Mouse (Mus musculus): ENCODE data around the gene Eif4ebp2.

The Eif4ebp2 gene

GRCm38 (mm10) chr10:61452645-61453044, at the start of gene Eif4ebp2:
TSS of gene Eif4ebp2 (minus strand) at chr10:61452661.
- peak; percentile 99 for DNase-seq

- DNase-seq = no peak
Observed at GRCm38 (mm10) chr10:61500756-61501155, 48.3 kb upstream of the Eif4ebp2 start.

GRCm38 (mm10) chr10:61499505-61500466, 47.3 kb upstream of the Eif4ebp2 start:
- DNase-seq = no peak

- DNase-seq = no peak
Observed at GRCm38 (mm10) chr10:61496231-61496630, 43.8 kb upstream of the Eif4ebp2 start.

- DNase-seq = no peak
Observed at GRCm38 (mm10) chr10:61495461-61495860, 43.0 kb upstream of the Eif4ebp2 start.

GRCm38 (mm10) chr10:61492040-61492439, 39.6 kb upstream of the Eif4ebp2 start:
- peak; percentile 91 for DNase-seq

GRCm38 (mm10) chr10:61491573-61491972, 39.1 kb upstream of the Eif4ebp2 start:
- peak; percentile 70 for DNase-seq

- no peak for DNase-seq
Observed at GRCm38 (mm10) chr10:61488522-61489110, 36.2 kb upstream of the Eif4ebp2 start.

GRCm38 (mm10) chr10:61486551-61487339, 34.3 kb upstream of the Eif4ebp2 start:
- DNase-seq = no peak

- no peak for DNase-seq
Observed at GRCm38 (mm10) chr10:61484801-61485200, 32.3 kb upstream of the Eif4ebp2 start.

- no peak for DNase-seq
Observed at GRCm38 (mm10) chr10:61482771-61483170, 30.3 kb upstream of the Eif4ebp2 start.

- DNase-seq = no peak
Observed at GRCm38 (mm10) chr10:61480488-61480887, 28.0 kb upstream of the Eif4ebp2 start.

- DNase-seq = no peak
Observed at GRCm38 (mm10) chr10:61479927-61480326, 27.5 kb upstream of the Eif4ebp2 start.

- DNase-seq = no peak
Observed at GRCm38 (mm10) chr10:61479461-61479860, 27.0 kb upstream of the Eif4ebp2 start.

- DNase-seq = peak; percentile 30
Observed at GRCm38 (mm10) chr10:61476440-61477165, 24.1 kb upstream of the Eif4ebp2 start.

- peak; percentile 97 for DNase-seq
Observed at GRCm38 (mm10) chr10:61475594-61476439, 23.4 kb upstream of the Eif4ebp2 start, which contains the start of gene Lrrc20. TSS of gene Lrrc20 (plus strand) at chr10:61475801.

GRCm38 (mm10) chr10:61474344-61474743, 21.9 kb upstream of the Eif4ebp2 start:
- no peak for DNase-seq

GRCm38 (mm10) chr10:61473640-61474039, 21.2 kb upstream of the Eif4ebp2 start:
- DNase-seq = no peak

GRCm38 (mm10) chr10:61468900-61469299, 16.4 kb upstream of the Eif4ebp2 start:
- no peak for DNase-seq

GRCm38 (mm10) chr10:61466873-61467272, 14.4 kb upstream of the Eif4ebp2 start:
- peak; percentile 58 for DNase-seq

- peak; percentile 62 for DNase-seq
Observed at GRCm38 (mm10) chr10:61466242-61466641, 13.8 kb upstream of the Eif4ebp2 start.

Measured in liver (tissue).